Mouse (Mus musculus) cerebellum, adult 9-11 months (tissue): ENCODE data around the gene Gm21117.
"Not testable (repeated sequence)": the region's sequence is repeated elsewhere in the genome, so short reads cannot be mapped to it uniquely, and the experiment has no call there.

Experiments used
- DNase-seq: peaks from one replicate; pipeline ENCODE4 v3.0.0; 2022

Gene Gm21117

DNA sequence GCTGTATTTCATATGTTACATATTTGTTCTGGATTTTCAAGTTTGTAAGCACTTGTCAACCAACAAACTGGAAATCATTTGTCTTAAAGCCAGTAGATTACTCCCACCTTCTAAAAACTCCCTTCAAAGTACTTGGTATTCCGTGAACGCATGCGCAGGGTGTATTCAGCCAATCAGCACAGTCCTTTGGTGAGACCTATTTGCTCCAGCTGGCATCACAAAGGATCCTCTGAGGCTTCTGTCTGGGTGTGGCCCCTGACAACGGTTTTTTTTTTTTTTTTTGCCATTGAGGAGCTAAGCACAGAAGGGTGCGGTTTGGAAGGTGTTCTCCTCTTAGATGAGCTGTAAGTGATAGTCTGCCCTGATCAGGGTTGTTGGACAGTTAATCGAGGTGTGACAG, at the start of gene Gm21117:
Gene Gm21117 (plus strand): TSS at position 301 of the 400 bp plus-strand sequence.
- DNase-seq = not testable (repeated sequence)
